Mouse (Mus musculus) kidney, embryonic 15.5 days (tissue): ENCODE measurements around the gene Frg2f1. TPM values are rescaled to one million over a fixed set of nuclear protein-coding genes. Genes with fewer than 3 reads are reported as not detected.

Experiments
- ATAC-seq: fragments of 200-750 bp; cut with Nextera tagmentation; replicated peaks from 2 replicates; pipeline ENCODE4 v1.8.0; 2017; ENCODE audit warnings: moderate TSS enrichment; ENCODE audit not compliant: low FRiP score
- H3K27ac ChIP-seq: fragments of 300-500 bp; sonication (generic); 2 replicates; pipeline ENCODE4 v1.5.1; 2015; ENCODE audit warnings: mild to moderate bottlenecking, inconsistent platforms
- H3K27me3 ChIP-seq: fragments of 300-500 bp; sonication (generic); 2 replicates; pipeline ENCODE4 v1.6.1; 2015; ENCODE audit warnings: inconsistent platforms
- H3K36me3 ChIP-seq: fragments of 300-500 bp; sonication (generic); 2 replicates; pipeline ENCODE4 v1.6.1; 2015; ENCODE audit warnings: inconsistent platforms
- H3K4me1 ChIP-seq: fragments of 300-500 bp; sonication (generic); 2 replicates; pipeline ENCODE4 v1.6.1; 2015; ENCODE audit warnings: inconsistent platforms
- H3K4me2 ChIP-seq: fragments of 300-500 bp; sonication (generic); 2 replicates; pipeline ENCODE4 v1.6.1; 2015; ENCODE audit warnings: moderate library complexity, mild to moderate bottlenecking, inconsistent platforms
- H3K4me3 ChIP-seq: fragments of 300-500 bp; sonication (generic); replicated peaks from 2 replicates; pipeline ENCODE4 v1.5.1; 2015; ENCODE audit warnings: mild to moderate bottlenecking, inconsistent platforms
- H3K9ac ChIP-seq: fragments of 300-500 bp; sonication (generic); 2 replicates; pipeline ENCODE4 v1.6.1; 2015; ENCODE audit warnings: mild to moderate bottlenecking, inconsistent platforms
- H3K9me3 ChIP-seq: fragments of 300-500 bp; sonication (generic); replicated peaks from 2 replicates; pipeline ENCODE4 v1.6.1; 2016; ENCODE audit warnings: inconsistent platforms
- WGBS: fragments of 180-500 bp; shearing (Covaris S2); methylation state at CpG from one replicate; pipeline ENCODE4 v1.1.7; 2015; ENCODE audit warnings: mixed read lengths; 5-methylcytosine and 5-hydroxymethylcytosine counted together
- polyA plus RNA-seq: library from polyadenylated mRNA; unstranded; fragments of >200 nt; fragmentation: Nextera tagmentation; extraction: Ambion mirVana; gene quantifications from 2 replicates; pipeline ENCODE4 v1.2.1, GENCODE M21; 2015

Frg2f1 gene
- polyA plus RNA-seq, 1 experiment from 2014 or later = 5.9 TPM

- Histone ChIP-seq H3K27ac (no peak overlapping the region), H3K36me3 (no peaks in the 10 kb centered on the region), H3K4me3 (no peak overlapping the region), H3K9me3 (no peaks in the 10 kb centered on the region), H3K4me1 (peaks cover 5% of the 10 kb centered on the region; the same call in 1 of the 2 replicates), H3K27me3 (peaks cover 24% of the 10 kb centered on the region), H3K9ac (no peak overlapping the region), H3K4me2 (no peak overlapping the region)
- no peak for ATAC-seq
- 74% methylated on average over 3 of the region's 3 CpGs for WGBS
Observed at GRCm38 (mm10) chr4:119490806-119491205, 48.5 kb downstream of the Frg2f1 start.

GRCm38 (mm10) chr4:119489666-119490065 lies 49.7 kb downstream of the Frg2f1 start:
- WGBS = 93% methylated on average over 10 of the region's 10 CpGs
- ATAC-seq = no peak
- Histone ChIP-seq H3K36me3 (no peaks in the 10 kb centered on the region), H3K27ac (no peak overlapping the region), H3K4me1 (peaks cover 5% of the 10 kb centered on the region; the same call in 1 of the 2 replicates), H3K4me3 (no peak overlapping the region), H3K9ac (no peak overlapping the region), H3K9me3 (no peaks in the 10 kb centered on the region), H3K27me3 (peaks cover 24% of the 10 kb centered on the region), H3K4me2 (no peak overlapping the region)

DNA sequence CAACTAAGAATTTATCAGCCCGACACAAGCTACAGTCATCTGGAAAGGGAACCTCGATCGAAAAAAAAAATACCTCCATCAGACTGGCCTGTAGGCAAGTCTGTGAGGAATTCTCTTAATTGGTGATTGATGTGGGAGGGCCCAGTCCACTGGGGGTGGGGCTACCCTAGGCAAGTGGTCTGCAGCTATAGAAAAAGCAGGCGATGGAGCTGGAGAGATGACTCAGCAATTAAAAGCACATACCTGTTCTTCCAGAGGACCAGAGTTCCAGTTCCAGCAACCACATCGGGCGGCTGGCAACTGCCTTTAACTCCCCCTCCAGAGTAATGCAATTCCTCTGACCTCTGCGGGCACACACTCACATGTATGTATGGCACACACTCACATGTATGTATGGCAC lies 54.4 kb downstream of the Frg2f1 start:
- H3K36me3 ChIP-seq = no peaks in the 10 kb centered on the region
- no peak overlapping the region for H3K9ac ChIP-seq
- no peak overlapping the region for H3K4me2 ChIP-seq
- no peak overlapping the region for H3K4me3 ChIP-seq
- no peaks in the 10 kb centered on the region; the same call in 1 of the 2 replicates for H3K27me3 ChIP-seq
- H3K9me3 ChIP-seq = no peaks in the 10 kb centered on the region
- ATAC-seq = no peak
- no peak overlapping the region for H3K27ac ChIP-seq
- peaks cover 10% of the 10 kb centered on the region; the same call in 1 of the 2 replicates for H3K4me1 ChIP-seq
- 74% methylated on average over 7 of the region's 7 CpGs for WGBS

DNA sequence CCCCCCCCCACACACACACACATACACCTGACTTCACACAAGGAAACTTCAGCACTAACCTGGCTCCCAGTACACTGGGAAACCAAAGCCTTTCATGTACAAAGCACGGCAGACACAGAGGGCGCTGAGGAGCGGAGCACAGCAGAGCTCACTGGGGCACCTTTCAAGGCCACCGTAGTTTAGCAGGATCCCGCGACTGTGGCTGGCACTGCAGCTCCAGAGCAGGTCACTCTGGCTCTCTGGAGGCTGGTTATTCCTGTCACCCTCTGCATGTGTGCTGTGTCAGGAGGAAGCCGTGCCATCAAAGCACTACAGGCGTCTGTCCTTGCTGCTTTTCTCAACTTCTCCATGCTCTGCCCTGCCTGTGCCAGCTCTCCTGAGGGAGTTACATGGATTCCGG lies 56.3 kb downstream of the Frg2f1 start:
- Histone ChIP-seq H3K9ac (no peak overlapping the region), H3K27ac (no peak overlapping the region), H3K4me3 (no peak overlapping the region), H3K4me2 (no peak overlapping the region), H3K9me3 (no peaks in the 10 kb centered on the region), H3K4me1 (peaks cover 10% of the 10 kb centered on the region; the same call in 1 of the 2 replicates), H3K27me3 (no peaks in the 10 kb centered on the region), H3K36me3 (no peaks in the 10 kb centered on the region)
- WGBS = 61% methylated on average over 9 of the region's 9 CpGs
- no peak for ATAC-seq

Other genes with a start within 250 kb of the Frg2f1 start
- gene Ybx1, start 244.9 kb downstream of the Frg2f1 start, polyA plus RNA-seq = 680 and 703 TPM in 2 replicates
- 102 and 115 TPM in 2 replicates for gene Ppih, start 219.0 kb downstream of the Frg2f1 start, polyA plus RNA-seq
- gene Ccdc30, start 124.0 kb downstream of the Frg2f1 start, polyA plus RNA-seq = 6.6 and 6.8 TPM in 2 replicates
- gene Ppcs, start 117.1 kb downstream of the Frg2f1 start, polyA plus RNA-seq = 41.6 and 44.1 TPM in 2 replicates
- 0.44 and 0.51 TPM in 2 replicates for gene Zmynd12, start 116.7 kb downstream of the Frg2f1 start, polyA plus RNA-seq
- gene Rimkla, start 46.9 kb downstream of the Frg2f1 start, polyA plus RNA-seq = 1.9 and 2.4 TPM in 2 replicates
- gene Foxj3, start 2.5 kb downstream of the Frg2f1 start, polyA plus RNA-seq = 24.2 and 25.7 TPM in 2 replicates
- gene Guca2a, start 98.2 kb upstream of the Frg2f1 start, polyA plus RNA-seq = 5.0 and 8.9 TPM in 2 replicates
- 2.8 and 3.1 TPM in 2 replicates for gene Guca2b, start 119.4 kb upstream of the Frg2f1 start, polyA plus RNA-seq
- 7.4 and 8.9 TPM in 2 replicates for gene Hivep3, start 194.3 kb upstream of the Frg2f1 start, polyA plus RNA-seq